Mouse (Mus musculus) lung, postnatal 25 days (tissue): Measurements from ENCODE around the gene Pde6g.
"Not testable (repeated sequence)": the region's sequence is repeated elsewhere in the genome, so short reads cannot be mapped to it uniquely, and the experiment has no call there.

Source experiments
- DNase-seq: peaks from one replicate; pipeline ENCODE4 v3.0.0; 2022; ENCODE audit warnings: low spot score

The Pde6g gene

GRCm38 (mm10) chr11:120422651-120423568, 30.4 kb downstream of the Pde6g start:
- DNase-seq: no peak

GRCm38 (mm10) chr11:120418592-120418991, 34.7 kb downstream of the Pde6g start:
- no peak for DNase-seq

- DNase-seq: no peak
Observed at GRCm38 (mm10) chr11:120417852-120418251, 35.4 kb downstream of the Pde6g start.

GRCm38 (mm10) chr11:120413621-120414020, 39.7 kb downstream of the Pde6g start:
- not testable (repeated sequence) for DNase-seq

- DNase-seq: no peak
Observed at GRCm38 (mm10) chr11:120406445-120406844, 46.9 kb downstream of the Pde6g start.

GRCm38 (mm10) chr11:120405867-120406266, 47.4 kb downstream of the Pde6g start:
- no peak for DNase-seq

GRCm38 (mm10) chr11:120404814-120405213, 48.5 kb downstream of the Pde6g start:
- DNase-seq: no peak

GRCm38 (mm10) chr11:120399319-120399718, 54.0 kb downstream of the Pde6g start:
- DNase-seq: no peak
